Mouse (Mus musculus): Measurements from ENCODE around the gene Hist1h2ao. TPM values are rescaled to one million over a fixed set of nuclear protein-coding genes. Genes with fewer than 3 reads are reported as not detected.
A peak's percentile ranks its signal among the peaks of the same experiment; 100 is the strongest.
"Not testable (repeated sequence)": the region's sequence is repeated elsewhere in the genome, so short reads cannot be mapped to it uniquely, and the experiment has no call there.

Gene Hist1h2ao
- polyA plus RNA-seq, 1 experiment from 2014 or later: not detected

DNA sequence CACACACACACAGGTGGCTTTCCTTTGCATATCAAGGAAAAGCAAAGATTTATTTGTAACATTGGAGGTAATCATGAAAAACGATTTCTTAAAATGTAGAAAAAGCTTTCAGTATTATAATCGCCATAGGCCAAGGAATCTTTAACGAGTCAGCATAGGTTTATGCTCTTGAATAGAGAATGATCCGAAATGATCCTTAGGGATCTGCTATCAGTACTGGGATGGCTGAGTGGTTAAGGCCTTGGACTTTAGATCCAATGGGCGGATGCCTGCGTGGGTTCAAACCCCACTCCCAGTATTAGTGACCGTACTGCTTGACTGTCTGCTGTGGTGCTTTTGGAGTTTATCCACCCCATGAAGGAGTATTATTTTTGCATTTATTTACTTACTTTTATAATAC is 14.7 kb upstream of the Hist1h2ao start:
- ATAC-seq (ENCODE audit: insufficient number of reproducible peaks, insufficient read depth, low FRiP score, low read depth): no peak
- no peaks in the 10 kb centered on the region for H3K27me3 ChIP-seq (ENCODE audit: control insufficient read depth, insufficient read depth, low read length)
- H3K9me3 ChIP-seq (ENCODE audit: control insufficient read depth, low read depth, low read length): no peaks in the 10 kb centered on the region
- H3K4me3 ChIP-seq (ENCODE audit: low read depth, low read length): no peak overlapping the region
- 90% methylated on average over 7 of the region's 7 CpGs for WGBS
- H3K9ac ChIP-seq (replicated peaks; ENCODE audit: low read depth, low read length): no peak overlapping the region
- no peak overlapping the region for H3K4me2 ChIP-seq (replicated peaks; ENCODE audit: low read depth, low read length)
- no peaks in the 10 kb centered on the region for H3K36me3 ChIP-seq (ENCODE audit: control insufficient read depth, insufficient read depth, low read length)
- no peak overlapping the region for H3K27ac ChIP-seq (ENCODE audit: low read length)
- 0 out of 2 replicates have a peak, but pooled peaks cover 1% of the 10 kb centered on the region for H3K4me1 ChIP-seq (ENCODE audit: control insufficient read depth, insufficient read depth, low read length)

- not testable (repeated sequence) for H3K27ac ChIP-seq (ENCODE audit: low read length); H3K27me3 ChIP-seq (ENCODE audit: control insufficient read depth, insufficient read depth, low read length); ATAC-seq (ENCODE audit: insufficient number of reproducible peaks, insufficient read depth, low FRiP score, low read depth); H3K4me2 ChIP-seq (replicated peaks; ENCODE audit: low read depth, low read length); H3K36me3 ChIP-seq (ENCODE audit: control insufficient read depth, insufficient read depth, low read length); H3K4me3 ChIP-seq (ENCODE audit: low read depth, low read length); H3K4me1 ChIP-seq (ENCODE audit: control insufficient read depth, insufficient read depth, low read length); H3K9me3 ChIP-seq (ENCODE audit: control insufficient read depth, low read depth, low read length); H3K9ac ChIP-seq (replicated peaks; ENCODE audit: low read depth, low read length)
Observed at GRCm38 (mm10) chr13:21797163-21797562, 13.1 kb upstream of the Hist1h2ao start.

DNA sequence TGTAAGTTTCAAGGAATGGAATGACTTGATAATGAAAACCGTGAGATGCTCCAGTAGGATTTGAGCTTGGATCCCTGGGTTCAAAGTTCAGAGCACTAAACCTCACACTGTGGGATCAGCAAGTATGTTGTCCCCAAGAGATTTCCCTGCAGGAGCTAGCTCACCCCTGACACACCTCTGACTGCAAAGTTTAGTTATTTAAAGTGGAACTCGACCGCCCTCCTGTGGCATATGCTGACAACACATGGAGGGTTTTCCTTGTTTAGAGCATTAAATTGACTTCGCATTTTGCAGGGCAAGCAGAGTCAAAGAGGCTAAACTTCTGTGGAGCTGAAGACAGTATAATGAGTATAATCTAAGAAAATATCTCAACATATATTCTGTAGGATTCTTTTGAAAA is 7.2 kb upstream of the Hist1h2ao start:
- H3K27ac ChIP-seq (ENCODE audit: low read length); H3K9me3 ChIP-seq (ENCODE audit: control insufficient read depth, low read depth, low read length); H3K9ac ChIP-seq (replicated peaks; ENCODE audit: low read depth, low read length); H3K36me3 ChIP-seq (ENCODE audit: control insufficient read depth, insufficient read depth, low read length); H3K27me3 ChIP-seq (ENCODE audit: control insufficient read depth, insufficient read depth, low read length); H3K4me1 ChIP-seq (ENCODE audit: control insufficient read depth, insufficient read depth, low read length); H3K4me3 ChIP-seq (ENCODE audit: low read depth, low read length); H3K4me2 ChIP-seq (replicated peaks; ENCODE audit: low read depth, low read length): not testable (repeated sequence)
- peak; percentile 76; the same call in 1 of the 2 replicates for ATAC-seq (ENCODE audit: insufficient number of reproducible peaks, insufficient read depth, low FRiP score, low read depth)
- no CpG with 5 or more reads among the region's 4 CpGs for WGBS

- not testable (repeated sequence) for H3K4me2 ChIP-seq (replicated peaks; ENCODE audit: low read depth, low read length); H3K9me3 ChIP-seq (ENCODE audit: control insufficient read depth, low read depth, low read length); H3K9ac ChIP-seq (replicated peaks; ENCODE audit: low read depth, low read length); ATAC-seq (ENCODE audit: insufficient number of reproducible peaks, insufficient read depth, low FRiP score, low read depth); H3K36me3 ChIP-seq (ENCODE audit: control insufficient read depth, insufficient read depth, low read length); H3K4me3 ChIP-seq (ENCODE audit: low read depth, low read length); H3K4me1 ChIP-seq (ENCODE audit: control insufficient read depth, insufficient read depth, low read length); H3K27me3 ChIP-seq (ENCODE audit: control insufficient read depth, insufficient read depth, low read length); H3K27ac ChIP-seq (ENCODE audit: low read length)
- no CpG with 5 or more reads among the region's 8 CpGs for WGBS
Observed at GRCm38 (mm10) chr13:21811074-21811473, 809 bp downstream of the Hist1h2ao start.

GRCm38 (mm10) chr13:21811539-21811938 is 1.3 kb downstream of the Hist1h2ao start, which contains the start of gene Hist1h4m:
Hist1h4m (plus strand) TSS chr13:21811746.
- peak; percentile 60 for ATAC-seq (ENCODE audit: insufficient number of reproducible peaks, insufficient read depth, low FRiP score, low read depth)
- H3K4me1 ChIP-seq (ENCODE audit: control insufficient read depth, insufficient read depth, low read length): not testable (repeated sequence)

GRCm38 (mm10) chr13:21812092-21812491 is 1.8 kb downstream of the Hist1h2ao start:
- not testable (repeated sequence) for H3K9ac ChIP-seq (replicated peaks; ENCODE audit: low read depth, low read length)
- 0% methylated on average over 12 of the region's 14 CpGs for WGBS

More at GRCm38 (mm10) chr13:21811539-21811938, 1.3 kb downstream of the Hist1h2ao start, which contains the start of gene Hist1h4m:
- H3K4me3 ChIP-seq (ENCODE audit: low read depth, low read length); H3K9ac ChIP-seq (replicated peaks; ENCODE audit: low read depth, low read length); H3K4me2 ChIP-seq (replicated peaks; ENCODE audit: low read depth, low read length); H3K36me3 ChIP-seq (ENCODE audit: control insufficient read depth, insufficient read depth, low read length); H3K27me3 ChIP-seq (ENCODE audit: control insufficient read depth, insufficient read depth, low read length); H3K9me3 ChIP-seq (ENCODE audit: control insufficient read depth, low read depth, low read length): not testable (repeated sequence)
- H3K27ac ChIP-seq (ENCODE audit: low read length): 0 out of 2 replicates have a peak within 1 kb of the TSS, but pooled peaks have one; percentile 52
- WGBS: no CpG with 5 or more reads among the region's 24 CpGs

DNA sequence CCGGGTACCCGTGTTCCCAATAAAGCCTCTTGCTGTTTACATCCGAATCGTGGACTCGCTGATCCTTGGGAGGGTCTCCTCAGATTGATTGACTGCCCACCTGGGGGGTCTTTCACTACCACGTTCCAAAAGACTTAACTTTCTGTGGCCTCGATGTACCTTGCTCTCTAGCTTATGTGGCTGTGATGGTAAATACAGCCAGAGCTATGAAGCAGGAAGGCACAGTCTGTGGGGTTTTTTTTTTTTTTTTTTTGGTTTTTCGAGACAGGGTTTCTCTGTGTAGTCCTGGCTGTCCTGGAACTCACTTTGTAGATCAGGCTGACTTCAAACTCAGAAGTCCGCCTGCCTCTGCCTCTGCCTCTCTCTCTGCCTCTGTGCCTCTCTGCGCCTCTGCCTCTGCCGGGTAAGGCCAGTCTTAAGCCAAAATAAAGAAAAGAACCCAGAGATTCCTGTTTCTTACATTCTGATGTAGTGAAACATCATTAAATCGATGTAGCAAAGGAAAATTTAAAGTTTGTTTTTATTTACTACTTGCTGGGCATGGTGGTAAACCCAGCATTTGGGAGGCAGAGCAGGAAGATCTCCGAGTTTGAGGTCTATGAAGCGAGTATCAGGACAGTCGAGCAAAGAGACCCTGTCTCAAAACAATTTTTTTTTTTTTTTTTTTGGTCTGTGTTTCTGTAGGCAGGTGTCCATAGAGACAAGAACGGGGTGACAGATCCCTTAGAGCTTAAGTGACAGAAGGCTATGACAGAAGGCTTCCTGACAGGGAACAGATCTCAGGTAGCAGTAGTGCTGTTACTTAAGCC is 10.0 kb downstream of the Hist1h2ao start:
- H3K4me2 ChIP-seq (replicated peaks; ENCODE audit: low read depth, low read length); H3K4me3 ChIP-seq (ENCODE audit: low read depth, low read length); H3K27me3 ChIP-seq (ENCODE audit: control insufficient read depth, insufficient read depth, low read length); H3K27ac ChIP-seq (ENCODE audit: low read length); H3K9ac ChIP-seq (replicated peaks; ENCODE audit: low read depth, low read length); ATAC-seq (ENCODE audit: insufficient number of reproducible peaks, insufficient read depth, low FRiP score, low read depth); H3K36me3 ChIP-seq (ENCODE audit: control insufficient read depth, insufficient read depth, low read length); H3K4me1 ChIP-seq (ENCODE audit: control insufficient read depth, insufficient read depth, low read length); H3K9me3 ChIP-seq (ENCODE audit: control insufficient read depth, low read depth, low read length): not testable (repeated sequence)
- 84% methylated on average over 6 of the region's 16 CpGs for WGBS

More at GRCm38 (mm10) chr13:21812092-21812491, 1.8 kb downstream of the Hist1h2ao start:
- not testable (repeated sequence) for H3K36me3 ChIP-seq (ENCODE audit: control insufficient read depth, insufficient read depth, low read length); H3K4me1 ChIP-seq (ENCODE audit: control insufficient read depth, insufficient read depth, low read length); H3K4me3 ChIP-seq (ENCODE audit: low read depth, low read length); H3K27me3 ChIP-seq (ENCODE audit: control insufficient read depth, insufficient read depth, low read length); H3K9me3 ChIP-seq (ENCODE audit: control insufficient read depth, low read depth, low read length); H3K4me2 ChIP-seq (replicated peaks; ENCODE audit: low read depth, low read length)
- 0 out of 2 replicates have a peak overlapping the region, but pooled peaks have one; percentile 52 for H3K27ac ChIP-seq (ENCODE audit: low read length)
- peak; percentile 69 for ATAC-seq (ENCODE audit: insufficient number of reproducible peaks, insufficient read depth, low FRiP score, low read depth)

DNA sequence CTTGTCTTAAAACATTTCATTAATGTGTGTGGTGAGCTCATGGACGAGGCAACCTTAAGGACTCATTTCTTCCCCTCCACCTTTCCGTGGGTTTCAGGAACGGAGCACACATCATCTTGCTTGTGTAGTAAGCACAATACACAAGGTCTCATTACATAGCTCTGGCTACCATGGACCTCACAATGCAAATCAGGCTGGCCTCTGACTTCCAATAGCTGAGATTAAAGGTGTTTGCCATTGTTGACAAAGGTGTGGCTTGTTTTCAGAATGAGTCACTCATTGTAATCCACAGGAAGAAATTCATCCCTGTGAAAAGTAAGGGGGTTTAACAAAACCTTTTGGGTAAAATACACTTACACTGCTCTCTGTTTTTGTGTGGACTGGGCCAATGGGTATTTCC is 18.2 kb downstream of the Hist1h2ao start:
- H3K4me1 ChIP-seq (ENCODE audit: control insufficient read depth, insufficient read depth, low read length): no peaks in the 10 kb centered on the region
- H3K4me3 ChIP-seq (ENCODE audit: low read depth, low read length): no peak overlapping the region
- H3K27me3 ChIP-seq (ENCODE audit: control insufficient read depth, insufficient read depth, low read length): no peaks in the 10 kb centered on the region
- WGBS: 58% methylated on average over 3 of the region's 3 CpGs
- ATAC-seq (ENCODE audit: insufficient number of reproducible peaks, insufficient read depth, low FRiP score, low read depth): no peak
- H3K36me3 ChIP-seq (ENCODE audit: control insufficient read depth, insufficient read depth, low read length): no peaks in the 10 kb centered on the region
- no peak overlapping the region for H3K4me2 ChIP-seq (replicated peaks; ENCODE audit: low read depth, low read length)
- no peak overlapping the region for H3K9ac ChIP-seq (replicated peaks; ENCODE audit: low read depth, low read length)
- H3K9me3 ChIP-seq (ENCODE audit: control insufficient read depth, low read depth, low read length): no peaks in the 10 kb centered on the region
- H3K27ac ChIP-seq (ENCODE audit: low read length): no peak overlapping the region
